Mouse (Mus musculus) layer of hippocampus, adult 2 months (tissue): ENCODE results near the gene Tshz2. TPM values are rescaled to one million over a fixed set of nuclear protein-coding genes. Genes with fewer than 3 reads are reported as not detected.
A peak's percentile ranks its signal among the peaks of the same experiment; 100 is the strongest.
"Not testable (repeated sequence)": the region's sequence is repeated elsewhere in the genome, so short reads cannot be mapped to it uniquely, and the experiment has no call there.

ENCODE experiments used
- DNase-seq, 2 experiments: peaks; one replicate each; pipeline ENCODE4 v3.0.0; 2022; ENCODE audit warnings: low spot score in 2 of 2
- H3K27ac ChIP-seq: fragments of 200-600 bp; 2 replicates; pipeline ENCODE4 v1.8.1; 2022
- H3K4me3 ChIP-seq: fragments of 200-600 bp; 2 replicates; pipeline ENCODE4 v1.8.1; 2022; ENCODE audit warnings: mild to moderate bottlenecking
- CTCF ChIP-seq: fragments of 200-600 bp; conservative IDR thresholded peaks from 2 replicates; pipeline ENCODE4 v1.8.1; 2022; ENCODE audit warnings: antibody characterized with exemption, mild to moderate bottlenecking, moderate library complexity
- total RNA-seq, 2 experiments: library from RNA; stranded (reverse); gene quantifications; 2 replicates each; pipeline ENCODE4 v1.2.3; 2021

Tshz2 gene
- total RNA-seq, 2 experiments from 2014 or later = 25.1 to 33.5 TPM

DNA sequence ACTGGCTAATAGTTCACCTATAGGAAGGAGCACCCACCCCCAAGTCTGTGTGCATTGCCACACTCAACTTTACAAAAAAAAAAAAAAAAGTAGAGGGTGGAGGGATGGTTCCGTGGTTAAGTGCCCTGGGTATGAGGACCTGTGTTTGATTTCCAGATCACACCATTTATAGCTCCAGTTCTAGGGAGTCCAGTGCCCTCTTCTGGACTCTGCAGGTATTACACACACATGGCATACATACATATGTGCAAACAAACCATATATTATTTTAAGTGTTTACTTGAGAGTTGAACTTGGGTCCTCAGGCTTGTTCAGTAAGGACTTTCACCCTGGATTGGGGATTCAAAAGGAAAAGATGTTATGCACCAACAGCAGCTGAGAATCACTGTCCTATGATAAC is 127.3 kb downstream of the Tshz2 start:
- peak; percentile 56 for TF ChIP-seq CTCF
- no peak for DNase-seq
- no peak overlapping the region for H3K4me3 ChIP-seq
- H3K27ac ChIP-seq = no peak overlapping the region

GRCm38 (mm10) chr2:169761726-169762125 is 128.9 kb downstream of the Tshz2 start:
- no peak overlapping the region for H3K27ac ChIP-seq
- no peak for DNase-seq
- no peak for TF ChIP-seq CTCF
- H3K4me3 ChIP-seq = no peak overlapping the region

- no peak for DNase-seq
- Histone ChIP-seq H3K4me3 (no peak overlapping the region), H3K27ac (no peak overlapping the region)
- TF ChIP-seq CTCF = no peak
These were observed 129.5 kb downstream of the Tshz2 start for GRCm38 (mm10) chr2:169762301-169762700.

DNA sequence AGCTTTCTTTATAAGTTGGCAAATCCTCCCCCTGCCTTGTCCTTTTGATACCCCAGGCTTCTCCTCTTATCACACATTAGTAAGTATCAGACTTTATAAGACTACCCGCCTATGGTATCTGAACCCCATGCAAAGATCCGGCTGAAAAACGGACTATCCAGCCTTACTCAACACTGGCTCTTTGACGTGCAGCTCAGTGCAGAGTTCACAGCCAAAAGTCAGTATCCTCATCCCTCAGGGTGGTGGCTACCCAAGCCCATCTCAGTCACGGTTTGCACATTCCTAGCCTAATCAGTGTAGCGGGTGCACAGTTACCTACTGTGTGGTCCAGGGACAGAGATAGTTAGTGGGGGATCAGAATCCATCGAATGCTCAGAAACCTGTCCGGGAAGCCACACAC is 130.9 kb downstream of the Tshz2 start:
- no peak overlapping the region for H3K27ac ChIP-seq
- H3K4me3 ChIP-seq = no peak overlapping the region
- no peak for TF ChIP-seq CTCF
- DNase-seq = no peak

- no peak for TF ChIP-seq CTCF
- DNase-seq = no peak
- H3K4me3 ChIP-seq = no peak overlapping the region
- no peak overlapping the region for H3K27ac ChIP-seq
These were observed 133.4 kb downstream of the Tshz2 start for GRCm38 (mm10) chr2:169766247-169766646.

DNA sequence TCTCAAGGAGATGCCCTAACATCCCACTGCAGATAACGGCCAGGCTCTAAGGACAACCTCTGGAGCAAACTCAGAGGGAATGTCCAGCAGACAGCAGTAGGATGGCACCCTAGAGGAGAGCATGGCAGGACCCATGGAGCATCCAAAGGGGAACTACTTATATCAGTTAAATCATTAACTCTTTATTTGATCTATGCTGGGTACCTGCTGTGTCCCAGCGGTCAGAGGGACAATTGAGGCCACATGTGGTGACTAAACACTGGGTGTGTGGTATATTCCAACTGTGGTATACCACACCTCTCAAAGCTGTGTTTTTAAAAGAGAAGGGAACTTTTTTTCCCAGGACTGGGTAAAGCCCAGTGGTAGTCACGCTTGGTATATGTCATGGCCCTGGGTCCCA is 134.5 kb downstream of the Tshz2 start:
- TF ChIP-seq CTCF = no peak

DNA sequence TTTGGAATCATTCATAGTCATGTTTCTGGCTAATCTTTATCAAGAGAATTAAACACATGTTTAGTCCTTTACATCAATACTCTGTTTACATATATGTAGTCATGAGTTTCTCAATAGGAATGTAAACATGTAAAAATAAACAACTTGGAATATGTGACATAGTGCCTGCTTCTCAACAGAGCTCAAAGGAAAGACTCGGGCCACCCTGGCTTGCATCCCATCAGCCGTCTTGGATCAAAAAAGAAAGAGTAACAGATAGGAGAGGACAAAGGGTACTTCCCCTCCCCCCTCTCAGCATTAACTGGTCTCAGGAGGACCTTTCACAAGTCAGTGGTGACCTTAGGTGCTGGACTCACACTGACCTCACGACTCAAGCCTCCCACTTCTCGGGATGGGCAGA is 142.3 kb downstream of the Tshz2 start:
- no peak for TF ChIP-seq CTCF
- Histone ChIP-seq H3K27ac (no peak overlapping the region), H3K4me3 (no peak overlapping the region)
- no peak for DNase-seq

More for the DNA sequence above, 134.5 kb downstream of the Tshz2 start:
- DNase-seq = no peak
- Histone ChIP-seq H3K27ac (no peak overlapping the region), H3K4me3 (no peak overlapping the region)

GRCm38 (mm10) chr2:169777242-169777641 is 144.4 kb downstream of the Tshz2 start:
- no peak overlapping the region for H3K4me3 ChIP-seq
- TF ChIP-seq CTCF = no peak
- H3K27ac ChIP-seq = no peak overlapping the region
- DNase-seq = no peak

GRCm38 (mm10) chr2:169777764-169778163 is 145.0 kb downstream of the Tshz2 start:
- TF ChIP-seq CTCF = no peak
- no peak for DNase-seq
- no peak overlapping the region for H3K27ac ChIP-seq
- no peak overlapping the region for H3K4me3 ChIP-seq

- no peak for DNase-seq
- no peak overlapping the region for H3K27ac ChIP-seq
- no peak overlapping the region for H3K4me3 ChIP-seq
- no peak for TF ChIP-seq CTCF
These were observed 146.0 kb downstream of the Tshz2 start for GRCm38 (mm10) chr2:169778740-169779345.

- not testable (repeated sequence) for H3K4me3 ChIP-seq, H3K27ac ChIP-seq, DNase-seq
These were observed 148.9 kb downstream of the Tshz2 start for GRCm38 (mm10) chr2:169781671-169782070.

DNA sequence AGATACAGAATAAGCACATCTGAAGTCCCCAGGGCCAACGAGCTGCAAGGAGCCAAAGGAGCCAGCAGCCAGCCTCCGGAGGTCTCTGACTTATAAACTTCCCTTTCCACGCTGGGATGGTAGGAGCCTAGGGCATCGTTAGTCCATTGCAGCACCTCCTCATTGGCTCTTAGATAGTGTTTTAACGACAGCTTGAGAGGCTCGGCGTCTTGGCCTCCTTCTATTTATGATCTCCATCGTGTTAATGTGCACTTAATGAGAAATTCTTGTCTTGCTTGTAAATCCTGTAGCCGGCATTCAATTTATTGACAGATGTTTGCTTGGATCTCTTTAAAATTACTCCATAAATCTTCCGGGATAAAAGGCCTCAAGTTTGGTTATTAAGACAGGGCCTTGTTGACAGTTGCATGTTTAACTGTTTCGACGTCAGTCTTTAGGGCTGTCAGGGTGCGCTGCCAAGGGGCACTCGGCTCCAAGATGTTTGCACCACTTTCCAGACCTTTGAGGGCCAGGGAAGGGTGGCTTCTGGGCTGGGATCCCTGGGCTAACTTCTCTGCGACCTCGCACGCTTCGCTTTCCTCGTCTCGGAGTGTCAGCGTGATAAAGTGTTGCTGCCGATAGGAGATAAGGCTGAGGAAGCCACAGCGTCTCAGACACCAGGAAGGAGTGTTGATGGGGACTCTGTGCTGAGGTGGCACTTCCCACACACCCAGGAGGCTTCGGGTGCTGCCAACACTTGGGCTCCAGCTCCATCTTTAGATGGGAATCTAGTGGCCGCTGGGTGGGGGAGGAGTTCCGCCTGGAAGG is 150.3 kb downstream of the Tshz2 start:
- no peak overlapping the region for H3K4me3 ChIP-seq
- DNase-seq = no peak
- no peak for TF ChIP-seq CTCF
- no peak overlapping the region for H3K27ac ChIP-seq

DNA sequence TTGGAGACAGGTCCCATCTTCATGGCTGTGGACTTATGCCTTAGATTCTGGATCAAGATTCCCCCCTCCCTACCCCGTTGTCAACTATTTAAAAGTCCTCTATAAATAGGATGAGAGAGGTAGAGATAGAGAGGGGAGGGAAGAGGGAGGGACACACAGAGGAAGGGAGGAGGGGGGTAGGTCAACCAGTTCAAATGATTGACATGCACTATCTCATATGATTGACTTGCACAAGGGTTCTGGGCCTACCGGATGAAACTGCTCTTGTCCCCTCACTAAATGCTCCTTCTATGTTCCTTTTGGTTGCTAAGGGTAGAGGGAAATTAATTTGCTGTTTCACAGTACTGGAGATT is 150.8 kb downstream of the Tshz2 start:
- no peak for TF ChIP-seq CTCF
- DNase-seq = no peak
- Histone ChIP-seq H3K27ac (no peak overlapping the region), H3K4me3 (no peak overlapping the region)

DNA sequence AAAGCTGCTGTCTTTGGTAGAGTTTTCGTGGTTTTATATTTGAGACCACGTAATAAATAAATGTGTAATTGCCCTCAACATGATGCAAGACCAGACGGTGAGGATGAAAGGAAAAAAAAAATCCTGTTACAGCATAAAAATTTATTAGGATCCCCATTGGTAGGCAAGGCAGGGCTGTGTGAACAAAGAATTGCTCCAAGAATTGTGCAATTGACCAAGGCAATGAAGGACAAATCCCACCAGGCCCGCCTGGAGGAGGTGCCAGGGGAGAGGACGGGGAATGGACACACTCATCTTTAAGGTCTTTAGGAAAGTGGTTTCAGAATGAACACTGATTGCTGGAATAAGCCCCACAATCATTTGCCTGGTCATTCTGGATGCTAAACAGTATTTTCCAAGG is 154.6 kb downstream of the Tshz2 start:
- no peak for TF ChIP-seq CTCF
- no peak overlapping the region for H3K4me3 ChIP-seq
- H3K27ac ChIP-seq = no peak overlapping the region

DNA sequence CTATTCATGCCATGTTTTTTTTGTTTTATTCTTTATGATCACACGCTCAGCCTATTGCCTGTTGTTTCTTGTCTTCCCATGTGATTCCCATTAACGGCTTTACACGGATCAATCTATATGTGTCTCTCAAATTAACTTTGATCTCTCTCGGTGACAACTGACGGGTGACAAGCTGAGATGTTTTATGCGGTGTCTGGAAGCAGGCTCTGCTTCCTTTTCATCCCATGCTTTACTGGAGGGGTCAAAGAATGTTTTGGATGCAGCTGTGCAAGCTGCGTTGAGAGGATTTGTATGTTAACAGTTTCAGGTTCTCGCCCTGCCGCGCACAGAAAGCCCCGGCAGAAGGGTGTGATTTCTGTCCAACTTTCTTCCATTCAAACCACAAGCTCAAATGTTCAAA is 155.1 kb downstream of the Tshz2 start:
- Histone ChIP-seq H3K4me3 (no peak overlapping the region), H3K27ac (no peak overlapping the region)
- no peak for DNase-seq
- TF ChIP-seq CTCF = no peak

More for the DNA sequence above, 154.6 kb downstream of the Tshz2 start:
- DNase-seq = no peak
